Mouse (Mus musculus): ENCODE measurements at regions not wholly inside any gene's neighbourhood (a gene's known extent, or its start where the extent isn't known, plus 50 kb on each side); places are given as distances from the start of the nearest gene placed in this dataset.

DNA sequence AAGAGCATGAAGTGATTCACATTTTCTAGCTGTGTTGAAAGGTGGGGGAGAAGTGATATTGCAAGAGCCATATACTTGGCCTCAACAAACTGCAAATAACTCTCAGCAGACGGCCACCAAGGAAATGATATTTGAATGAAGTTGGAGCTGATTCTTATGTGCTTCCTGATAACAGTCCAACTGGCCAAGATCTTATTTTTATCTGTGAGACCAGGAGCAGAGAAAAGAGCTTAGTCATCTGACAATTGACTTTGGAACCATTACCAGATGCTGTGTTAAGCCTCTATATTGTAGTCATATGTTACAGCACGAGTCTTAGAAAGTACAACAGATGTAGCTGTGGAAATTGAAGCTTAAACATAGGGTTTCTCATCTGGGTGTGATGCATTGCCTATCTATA lies 536.6 kb downstream of the Gm43517 start:
- H3K4me3 ChIP-seq (ENCODE audit: low read depth, low read length), result no peak overlapping the region

DNA sequence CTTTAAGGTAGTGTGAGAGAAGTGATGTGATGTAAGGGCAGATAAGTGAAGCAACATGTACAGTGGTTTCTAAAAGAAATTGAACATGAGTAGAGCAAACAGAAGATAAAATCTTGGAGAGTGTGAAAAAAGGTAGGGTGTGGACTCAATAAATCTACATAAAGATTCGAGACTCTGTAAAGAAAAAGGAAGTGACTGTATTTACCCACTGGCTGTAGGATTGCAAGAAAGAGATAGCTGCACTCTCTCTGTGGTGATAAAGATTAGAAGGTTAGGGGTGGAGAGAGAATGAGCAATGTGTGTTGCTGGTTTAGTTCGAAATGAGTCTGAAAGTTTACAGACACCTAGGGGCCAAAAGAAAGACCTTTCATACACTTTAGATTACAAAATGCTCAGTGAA lies 555.8 kb downstream of the Gm43517 start:
- Histone ChIP-seq H3K4me3 (ENCODE audit: low read depth, low read length) (no peak overlapping the region), H3K4me1 (ENCODE audit: control insufficient read depth, insufficient read depth, low read length) (peaks cover under 1% of the 10 kb centered on the region; the same call in 1 of the 2 replicates), H3K36me3 (ENCODE audit: control insufficient read depth, insufficient read depth, low read length) (no peaks in the 10 kb centered on the region), H3K27me3 (ENCODE audit: control insufficient read depth, insufficient read depth, low read length) (no peaks in the 10 kb centered on the region), H3K27ac (ENCODE audit: low read depth, low read length) (no peak overlapping the region), H3K4me2 (no peak overlapping the region), H3K9ac (ENCODE audit: low read length) (no peak overlapping the region), H3K9me3 (ENCODE audit: control insufficient read depth, low read length) (no peaks in the 10 kb centered on the region)
- DNase-seq (ENCODE audit: low spot score, missing footprints), result no peak
- WGBS, result 79% methylated on average over 2 of the region's 2 CpGs
- ATAC-seq (ENCODE audit: low FRiP score), result no peak

More for the DNA sequence above, 536.6 kb downstream of the Gm43517 start:
- Histone ChIP-seq H3K4me2 (no peak overlapping the region), H3K27me3 (ENCODE audit: control insufficient read depth, insufficient read depth, low read length) (no peaks in the 10 kb centered on the region), H3K4me1 (ENCODE audit: control insufficient read depth, insufficient read depth, low read length) (no peaks in the 10 kb centered on the region), H3K9ac (ENCODE audit: low read length) (no peak overlapping the region), H3K9me3 (ENCODE audit: control insufficient read depth, low read length) (no peaks in the 10 kb centered on the region), H3K36me3 (ENCODE audit: control insufficient read depth, insufficient read depth, low read length) (no peaks in the 10 kb centered on the region), H3K27ac (ENCODE audit: low read depth, low read length) (no peak overlapping the region)
- no peak for ATAC-seq (ENCODE audit: low FRiP score)
- no peak for DNase-seq (ENCODE audit: low spot score, missing footprints)
- WGBS, result 78% methylated on average over 2 of the region's 2 CpGs

DNA sequence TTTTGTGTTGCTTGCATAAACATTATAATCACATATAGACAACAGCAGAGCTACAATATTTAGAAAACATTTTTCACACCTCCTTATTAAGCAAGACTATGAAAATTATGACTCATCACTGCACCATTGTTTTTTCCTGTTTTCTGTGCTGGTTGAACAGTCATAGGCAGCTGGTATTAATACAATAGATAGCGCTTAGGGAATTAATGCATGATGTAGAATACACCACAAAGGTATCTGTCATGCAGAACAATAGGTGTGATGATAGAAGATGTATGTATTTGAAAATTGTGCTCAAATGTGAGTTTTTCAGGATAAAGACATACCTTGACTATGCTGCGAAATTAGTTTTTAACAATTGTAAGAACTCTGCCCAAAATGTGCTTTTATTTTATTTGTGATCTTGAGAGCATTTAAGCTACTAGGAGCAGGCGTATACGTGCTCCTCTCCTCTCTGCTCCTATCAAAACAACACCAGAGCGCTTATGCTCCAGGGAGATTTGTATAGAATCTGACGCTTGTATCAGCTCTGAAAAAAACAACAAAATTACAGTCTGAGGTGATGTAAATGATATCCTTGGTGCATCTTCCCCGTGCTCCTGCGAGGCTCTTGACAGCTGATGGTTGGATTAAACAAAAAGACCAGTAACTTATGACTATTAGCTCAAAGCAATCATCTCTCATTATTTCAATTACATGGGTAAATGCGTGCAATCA lies 560.1 kb downstream of the Gm43517 start:
- Histone ChIP-seq H3K27ac (ENCODE audit: low read depth, low read length) (no peak overlapping the region), H3K36me3 (ENCODE audit: control insufficient read depth, insufficient read depth, low read length) (no peaks in the 10 kb centered on the region), H3K4me2 (no peak overlapping the region), H3K9ac (ENCODE audit: low read length) (no peak overlapping the region), H3K9me3 (ENCODE audit: control insufficient read depth, low read length) (no peaks in the 10 kb centered on the region), H3K4me1 (ENCODE audit: control insufficient read depth, insufficient read depth, low read length) (peaks cover 5% of the 10 kb centered on the region; the same call in 1 of the 2 replicates), H3K4me3 (ENCODE audit: low read depth, low read length) (no peak overlapping the region), H3K27me3 (ENCODE audit: control insufficient read depth, insufficient read depth, low read length) (no peaks in the 10 kb centered on the region)
- ATAC-seq (ENCODE audit: low FRiP score), result no peak
- 77% methylated on average over 9 of the region's 9 CpGs for WGBS
- DNase-seq (ENCODE audit: low spot score, missing footprints), result no peak

DNA sequence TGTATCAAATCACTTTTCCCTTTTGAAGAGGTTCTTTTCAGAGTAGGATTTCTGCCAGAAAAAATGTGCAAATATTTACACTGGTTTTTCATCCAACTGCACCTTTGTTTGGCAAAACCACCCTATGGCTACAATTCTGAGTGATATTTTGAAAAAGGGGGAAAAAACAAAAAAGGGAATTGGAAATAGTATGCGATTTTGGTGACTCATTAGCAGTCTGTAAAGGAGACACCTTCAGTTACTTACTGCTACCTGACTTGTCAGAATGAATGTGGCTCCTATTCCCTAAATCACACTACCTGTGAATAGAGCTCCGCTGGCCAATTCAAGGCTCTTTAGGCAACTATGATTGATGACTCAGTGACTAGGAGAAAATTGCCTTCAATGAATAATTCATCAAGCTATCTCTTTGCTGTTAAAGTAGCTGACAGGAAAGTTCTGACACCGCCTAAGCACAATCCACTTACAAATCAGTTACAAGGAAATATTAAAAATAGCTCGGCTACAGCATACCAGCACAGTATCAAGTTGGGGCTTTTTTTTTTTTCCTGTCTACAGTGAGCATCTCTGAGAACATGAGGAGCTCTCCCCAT lies 560.8 kb downstream of the Gm43517 start:
- DNase-seq (ENCODE audit: low spot score, missing footprints), result no peak
- no peak overlapping the region for H3K9ac ChIP-seq (ENCODE audit: low read length)

DNA sequence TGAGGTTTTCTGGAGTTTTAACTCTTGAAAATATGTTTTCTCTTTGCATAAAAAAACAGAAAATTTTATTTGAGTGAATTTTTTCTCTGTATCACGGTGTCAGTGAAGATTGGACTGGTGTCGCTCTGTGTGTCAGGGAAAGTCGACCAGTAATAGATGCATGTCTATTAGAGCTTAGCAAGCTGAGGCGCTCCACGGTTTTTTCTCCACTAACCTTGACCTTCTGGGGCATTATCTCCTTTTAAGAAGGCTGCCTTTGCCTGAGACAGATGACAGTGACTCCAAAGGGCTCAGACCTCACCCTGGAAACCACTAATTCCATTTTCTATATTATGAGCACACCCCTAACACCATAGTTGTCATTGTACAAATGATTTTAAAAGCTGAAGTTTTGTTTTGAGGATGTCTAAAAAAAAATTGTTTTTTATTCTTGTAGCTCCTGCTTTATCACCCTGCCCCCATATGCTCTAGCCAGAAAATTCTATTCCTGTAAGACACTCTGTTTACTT lies 561.8 kb downstream of the Gm43517 start:
- H3K36me3 ChIP-seq (ENCODE audit: control insufficient read depth, insufficient read depth, low read length), result no peaks in the 10 kb centered on the region
- no peaks in the 10 kb centered on the region for H3K9me3 ChIP-seq (ENCODE audit: control insufficient read depth, low read length)
- DNase-seq (ENCODE audit: low spot score, missing footprints) (peak; percentile 87), ATAC-seq (ENCODE audit: low FRiP score) (peak; percentile 73)
- 25% methylated on average over 5 of the region's 5 CpGs for WGBS
- H3K4me2 ChIP-seq, result no peak overlapping the region
- no peak overlapping the region for H3K9ac ChIP-seq (ENCODE audit: low read length)
- H3K4me3 ChIP-seq (ENCODE audit: low read depth, low read length), result no peak overlapping the region
- peaks cover 5% of the 10 kb centered on the region; the same call in 1 of the 2 replicates for H3K4me1 ChIP-seq (ENCODE audit: control insufficient read depth, insufficient read depth, low read length)
- H3K27me3 ChIP-seq (ENCODE audit: control insufficient read depth, insufficient read depth, low read length), result no peaks in the 10 kb centered on the region
- no peak overlapping the region for H3K27ac ChIP-seq (ENCODE audit: low read depth, low read length)

More for the DNA sequence above, 560.8 kb downstream of the Gm43517 start:
- no peak overlapping the region for H3K4me3 ChIP-seq (ENCODE audit: low read depth, low read length)
- WGBS, result 49% methylated on average over 4 of the region's 4 CpGs
- H3K4me1 ChIP-seq (ENCODE audit: control insufficient read depth, insufficient read depth, low read length), result peaks cover 5% of the 10 kb centered on the region; the same call in 1 of the 2 replicates
- no peak overlapping the region for H3K27ac ChIP-seq (ENCODE audit: low read depth, low read length)
- ATAC-seq (ENCODE audit: low FRiP score), result peak; percentile 38; the same call in 1 of the 2 replicates
- H3K4me2 ChIP-seq, result no peak overlapping the region
- no peaks in the 10 kb centered on the region for H3K36me3 ChIP-seq (ENCODE audit: control insufficient read depth, insufficient read depth, low read length)
- H3K9me3 ChIP-seq (ENCODE audit: control insufficient read depth, low read length), result no peaks in the 10 kb centered on the region
- H3K27me3 ChIP-seq (ENCODE audit: control insufficient read depth, insufficient read depth, low read length), result no peaks in the 10 kb centered on the region

DNA sequence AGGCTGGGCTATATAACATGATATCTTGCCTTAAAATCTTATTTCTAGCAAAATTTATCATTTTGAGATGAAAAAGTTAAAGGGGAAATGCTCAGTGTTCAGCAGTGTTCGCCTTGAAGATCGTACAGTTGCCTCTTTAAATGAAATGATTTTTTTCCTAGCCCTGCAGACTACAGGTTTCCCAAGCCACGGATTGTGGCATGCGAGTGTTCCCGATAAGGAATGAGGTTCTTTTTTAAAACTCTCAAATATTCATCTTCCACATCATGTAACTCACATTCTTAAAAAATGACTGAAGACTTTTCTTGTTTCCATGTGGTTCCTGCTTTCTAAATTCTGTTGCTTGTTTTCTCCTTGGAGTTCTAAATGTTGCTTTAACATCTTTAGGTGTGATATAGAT lies 566.0 kb downstream of the Gm43517 start:
- ATAC-seq (ENCODE audit: low FRiP score), result no peak
- no peak overlapping the region for H3K27ac ChIP-seq (ENCODE audit: low read depth, low read length)
- H3K4me2 ChIP-seq, result no peak overlapping the region
- H3K9ac ChIP-seq (ENCODE audit: low read length), result no peak overlapping the region
- peaks cover 3% of the 10 kb centered on the region; the same call in 1 of the 2 replicates for H3K4me1 ChIP-seq (ENCODE audit: control insufficient read depth, insufficient read depth, low read length)
- H3K9me3 ChIP-seq (ENCODE audit: control insufficient read depth, low read length), result no peaks in the 10 kb centered on the region
- no peaks in the 10 kb centered on the region for H3K27me3 ChIP-seq (ENCODE audit: control insufficient read depth, insufficient read depth, low read length)
- H3K4me3 ChIP-seq (ENCODE audit: low read depth, low read length), result no peak overlapping the region
- H3K36me3 ChIP-seq (ENCODE audit: control insufficient read depth, insufficient read depth, low read length), result no peaks in the 10 kb centered on the region
- WGBS, result 92% methylated on average over 5 of the region's 5 CpGs
- DNase-seq (ENCODE audit: low spot score, missing footprints), result no peak

DNA sequence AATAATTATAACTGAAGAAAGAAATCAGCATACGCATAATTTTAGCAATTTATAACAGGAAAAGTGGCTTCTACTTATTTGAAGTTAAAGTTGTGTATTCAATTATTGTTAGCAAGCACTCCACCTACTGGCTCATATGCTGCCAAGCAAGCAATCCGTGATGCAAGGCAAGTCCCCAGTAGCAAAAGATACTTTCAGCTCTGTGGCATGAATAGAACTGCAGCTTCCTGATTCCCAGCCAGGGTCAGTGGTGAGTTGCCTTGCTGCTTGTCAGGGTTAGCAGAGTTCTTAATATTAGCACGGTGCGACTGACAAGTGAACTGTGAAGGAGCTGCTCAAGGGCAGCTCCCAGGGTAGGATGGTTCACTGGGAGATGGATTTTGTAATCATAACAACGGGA lies 566.8 kb downstream of the Gm43517 start:
- ATAC-seq (ENCODE audit: low FRiP score), result peak; percentile 51; the same call in 1 of the 2 replicates
- Histone ChIP-seq H3K27me3 (ENCODE audit: control insufficient read depth, insufficient read depth, low read length) (no peaks in the 10 kb centered on the region), H3K9ac (ENCODE audit: low read length) (no peak overlapping the region), H3K4me1 (ENCODE audit: control insufficient read depth, insufficient read depth, low read length) (peaks cover under 1% of the 10 kb centered on the region; the same call in 1 of the 2 replicates), H3K4me2 (no peak overlapping the region), H3K4me3 (ENCODE audit: low read depth, low read length) (no peak overlapping the region), H3K36me3 (ENCODE audit: control insufficient read depth, insufficient read depth, low read length) (no peaks in the 10 kb centered on the region), H3K9me3 (ENCODE audit: control insufficient read depth, low read length) (no peaks in the 10 kb centered on the region), H3K27ac (ENCODE audit: low read depth, low read length) (no peak overlapping the region)
- no peak for DNase-seq (ENCODE audit: low spot score, missing footprints)
- 46% methylated on average over 5 of the region's 5 CpGs for WGBS

DNA sequence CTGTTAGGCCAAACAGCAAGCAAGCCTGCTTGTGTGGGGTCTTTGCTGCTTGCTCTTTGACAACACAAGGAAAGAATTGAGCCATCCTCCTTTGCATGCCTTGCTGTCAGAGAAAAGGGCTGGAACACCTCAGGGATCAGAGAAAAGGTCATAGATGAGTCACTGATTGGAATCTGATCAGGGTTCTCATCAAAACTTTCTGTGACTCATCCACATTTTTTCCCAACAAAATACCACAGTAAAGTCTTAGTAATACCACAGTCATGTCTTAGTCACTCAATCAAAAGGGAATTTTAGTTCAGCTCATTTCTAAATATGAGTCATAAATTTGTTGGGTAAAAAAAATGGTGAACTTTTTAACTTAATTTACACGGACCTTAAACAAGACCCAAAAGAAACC lies 583.1 kb downstream of the Gm43517 start:
- ATAC-seq (ENCODE audit: low FRiP score), result no peak
- WGBS, result 73% methylated on average over 1 of the region's 1 CpGs
- Histone ChIP-seq H3K27ac (ENCODE audit: low read depth, low read length) (no peak overlapping the region), H3K4me1 (ENCODE audit: control insufficient read depth, insufficient read depth, low read length) (no peaks in the 10 kb centered on the region), H3K9ac (ENCODE audit: low read length) (no peak overlapping the region), H3K36me3 (ENCODE audit: control insufficient read depth, insufficient read depth, low read length) (no peaks in the 10 kb centered on the region), H3K4me3 (ENCODE audit: low read depth, low read length) (no peak overlapping the region), H3K4me2 (no peak overlapping the region), H3K9me3 (ENCODE audit: control insufficient read depth, low read length) (no peaks in the 10 kb centered on the region), H3K27me3 (ENCODE audit: control insufficient read depth, insufficient read depth, low read length) (no peaks in the 10 kb centered on the region)
- DNase-seq (ENCODE audit: low spot score, missing footprints), result no peak

DNA sequence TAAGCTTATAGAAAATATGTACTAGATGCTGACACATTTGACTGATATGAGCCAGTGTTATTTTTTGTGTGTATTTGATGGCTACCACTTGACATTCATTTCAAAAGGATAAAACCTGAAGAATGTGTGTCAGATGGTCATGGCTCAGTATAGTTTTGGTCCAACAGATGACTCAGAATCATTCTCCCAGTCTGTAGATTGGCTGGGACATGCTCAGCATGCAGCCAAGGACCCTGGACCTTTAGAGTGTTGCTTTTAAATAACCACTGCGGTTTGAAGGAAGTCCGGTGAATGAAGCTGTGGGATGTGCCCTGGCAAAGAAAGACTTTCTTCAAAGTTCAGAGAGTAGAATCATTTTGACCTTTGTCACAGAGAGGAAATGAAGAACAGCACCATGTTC lies 584.6 kb downstream of the Gm43517 start:
- Histone ChIP-seq H3K9me3 (ENCODE audit: control insufficient read depth, low read length) (no peaks in the 10 kb centered on the region), H3K4me2 (no peak overlapping the region), H3K36me3 (ENCODE audit: control insufficient read depth, insufficient read depth, low read length) (no peaks in the 10 kb centered on the region), H3K9ac (ENCODE audit: low read length) (no peak overlapping the region), H3K27me3 (ENCODE audit: control insufficient read depth, insufficient read depth, low read length) (no peaks in the 10 kb centered on the region), H3K4me1 (ENCODE audit: control insufficient read depth, insufficient read depth, low read length) (peaks cover 3% of the 10 kb centered on the region; the same call in 1 of the 2 replicates), H3K4me3 (ENCODE audit: low read depth, low read length) (no peak overlapping the region), H3K27ac (ENCODE audit: low read depth, low read length) (no peak overlapping the region)
- 6% methylated on average over 2 of the region's 2 CpGs for whole genome bisulfite sequencing
- ATAC-seq (ENCODE audit: low FRiP score) (no peak), DNase-seq (ENCODE audit: low spot score, missing footprints) (no peak)
